Mouse (Mus musculus): ENCODE data around the gene Cped1. TPM values are rescaled to one million over a fixed set of nuclear protein-coding genes. Genes with fewer than 3 reads are reported as not detected.

Gene Cped1
- total and polyA plus RNA-seq, 3 experiments = not detected

GRCm38 (mm10) chr6:22012099-22012498 lies 26.4 kb downstream of the Cped1 start:
- no peaks in the 10 kb centered on the region for H3K4me1 ChIP-seq (ENCODE audit: control insufficient read depth in 1 of 2, insufficient read depth in 2 of 2, low read length in 2 of 2)
- no peak overlapping the region for H3K27ac ChIP-seq (ENCODE audit: control insufficient read depth, low read depth, low read length)
- no peak overlapping the region for H3K9ac ChIP-seq (ENCODE audit: control insufficient read depth, low read depth, low read length, poor library complexity, severe bottlenecking)
- no peaks in the 10 kb centered on the region for H3K36me3 ChIP-seq (ENCODE audit: control insufficient read depth in 1 of 2, insufficient read depth in 2 of 2, low read length in 2 of 2)
- H3K79me2 ChIP-seq (ENCODE audit: control insufficient read depth, insufficient read depth, low read length, poor library complexity) = no peaks in the 10 kb centered on the region
- no peak overlapping the region for H3K4me3 ChIP-seq (ENCODE audit: control insufficient read depth in 1 of 2, insufficient read depth in 1 of 2, low read depth in 2 of 2, low read length in 2 of 2)
- H3K27me3 ChIP-seq (ENCODE audit: control insufficient read depth in 1 of 2, insufficient read depth in 2 of 2, low read length in 2 of 2) = peaks cover 0 to 1% of the 10 kb centered on the region in 2 experiments; a peak in 1 of 4 replicates
- DNase-seq (ENCODE audit: low read depth, low spot score) = no peak
- TF ChIP-seq UBTF (IDR thresholded peaks at IDR 0.05; ENCODE audit: borderline replicate concordance, insufficient read depth, low read depth, low read length) = no peak
- no peak for TF ChIP-seq TAL1 (IDR thresholded peaks at IDR 0.05; ENCODE audit: low read length)
- no peak for TF ChIP-seq E2F4 (IDR thresholded peaks at IDR 0.05; ENCODE audit: borderline replicate concordance, low read depth, low read length)
- no peak for TF ChIP-seq POLR2A (IDR thresholded peaks at IDR 0.05; ENCODE audit: control insufficient read depth in 1 of 2, insufficient read depth in 1 of 2, low read depth in 1 of 2, low read length in 2 of 2, poor library complexity in 1 of 2)
- no peak for TF ChIP-seq MAFK (IDR thresholded peaks at IDR 0.05; ENCODE audit: borderline replicate concordance, low read depth, low read length)
- TF ChIP-seq ZC3H11A (IDR thresholded peaks at IDR 0.05; ENCODE audit: low read depth, low read length) = no peak
- no peak for TF ChIP-seq MEF2A (IDR thresholded peaks at IDR 0.05; ENCODE audit: extremely low read depth, insufficient replicate concordance, low read depth, low read length, poor library complexity, severe bottlenecking)
- no peak for TF ChIP-seq CHD1 (IDR thresholded peaks at IDR 0.05; ENCODE audit: low read depth, low read length)
- no peak for TF ChIP-seq ZNF384 (IDR thresholded peaks at IDR 0.05; ENCODE audit: low read depth, low read length)
- no peak for TF ChIP-seq ETS1 (IDR thresholded peaks at IDR 0.05; ENCODE audit: low read depth, low read length)
- no peak for TF ChIP-seq CTCF (IDR thresholded peaks at IDR 0.05 in 2 of 3, conservative IDR thresholded peaks at IDR 0.05 in 1 of 3; ENCODE audit: control insufficient read depth in 1 of 3, insufficient read depth in 1 of 3, low read depth in 2 of 3, low read length in 3 of 3, poor library complexity in 1 of 3, severe bottlenecking in 1 of 3)
- no peak for TF ChIP-seq ELF1 (IDR thresholded peaks at IDR 0.05; ENCODE audit: low read depth, low read length)
- TF ChIP-seq RAD21 (IDR thresholded peaks at IDR 0.05; ENCODE audit: low read depth, low read length) = no peak
- no peak for TF ChIP-seq ZMIZ1 (IDR thresholded peaks at IDR 0.05; ENCODE audit: low read depth, low read length)
- TF ChIP-seq EP300 (IDR thresholded peaks at IDR 0.05; ENCODE audit: low read depth in 1 of 2, low read length in 2 of 2) = no peak
- no peak for TF ChIP-seq MAX (IDR thresholded peaks at IDR 0.05; ENCODE audit: low read length)
- H3K9me3 ChIP-seq (replicated peaks; ENCODE audit: insufficient read depth, low read length) = no peaks in the 10 kb centered on the region

- DNase-seq (ENCODE audit: low read depth, low spot score) = no peak
- peaks cover 0 to 1% of the 10 kb centered on the region in 2 experiments; a peak in 1 of 4 replicates for H3K27me3 ChIP-seq (ENCODE audit: control insufficient read depth in 1 of 2, insufficient read depth in 2 of 2, low read length in 2 of 2)
- no peak overlapping the region for H3K27ac ChIP-seq (ENCODE audit: control insufficient read depth, low read depth, low read length)
- TF ChIP-seq RAD21 (IDR thresholded peaks at IDR 0.05; ENCODE audit: low read depth, low read length) (no peak), UBTF (IDR thresholded peaks at IDR 0.05; ENCODE audit: borderline replicate concordance, insufficient read depth, low read depth, low read length) (no peak), SIN3A (IDR thresholded peaks at IDR 0.05; ENCODE audit: low read length) (no peak), JUND (IDR thresholded peaks at IDR 0.05; ENCODE audit: low read depth, low read length) (no peak), GATA1 (IDR thresholded peaks at IDR 0.05; ENCODE audit: low read depth, low read length) (no peak), E2F4 (IDR thresholded peaks at IDR 0.05; ENCODE audit: borderline replicate concordance, low read depth, low read length) (no peak), TAL1 (IDR thresholded peaks at IDR 0.05; ENCODE audit: low read length) (no peak), KAT2A (conservative IDR thresholded peaks at IDR 0.05; ENCODE audit: low read depth, low read length) (no peak), MAX (IDR thresholded peaks at IDR 0.05; ENCODE audit: low read length) (no peak), NELFE (IDR thresholded peaks at IDR 0.05; ENCODE audit: low read depth, low read length) (no peak), SMC3 (IDR thresholded peaks at IDR 0.05; ENCODE audit: low read depth, low read length) (no peak), POLR2A (IDR thresholded peaks at IDR 0.05; ENCODE audit: control insufficient read depth in 1 of 2, insufficient read depth in 1 of 2, low read depth in 1 of 2, low read length in 2 of 2, poor library complexity in 1 of 2) (no peak), MYC (IDR thresholded peaks at IDR 0.05; ENCODE audit: low read depth, low read length) (no peak), CTCF (IDR thresholded peaks at IDR 0.05 in 2 of 3, conservative IDR thresholded peaks at IDR 0.05 in 1 of 3; ENCODE audit: control insufficient read depth in 1 of 3, insufficient read depth in 1 of 3, low read depth in 2 of 3, low read length in 3 of 3, poor library complexity in 1 of 3, severe bottlenecking in 1 of 3) (no peak), USF2 (IDR thresholded peaks at IDR 0.05; ENCODE audit: borderline replicate concordance in 1 of 2, insufficient read depth in 1 of 2, low read depth in 1 of 2, low read length in 2 of 2) (no peak)
- no peaks in the 10 kb centered on the region for H3K36me3 ChIP-seq (ENCODE audit: control insufficient read depth in 1 of 2, insufficient read depth in 2 of 2, low read length in 2 of 2)
- no peak overlapping the region for H3K9ac ChIP-seq (ENCODE audit: control insufficient read depth, low read depth, low read length, poor library complexity, severe bottlenecking)
- H3K4me3 ChIP-seq (ENCODE audit: control insufficient read depth in 1 of 2, insufficient read depth in 1 of 2, low read depth in 2 of 2, low read length in 2 of 2) = no peak overlapping the region
- no peaks in the 10 kb centered on the region for H3K9me3 ChIP-seq (replicated peaks; ENCODE audit: insufficient read depth, low read length)
- H3K79me2 ChIP-seq (ENCODE audit: control insufficient read depth, insufficient read depth, low read length, poor library complexity) = no peaks in the 10 kb centered on the region
- H3K4me1 ChIP-seq (ENCODE audit: control insufficient read depth in 1 of 2, insufficient read depth in 2 of 2, low read length in 2 of 2) = no peaks in the 10 kb centered on the region
Observed at GRCm38 (mm10) chr6:22012501-22012900, 26.8 kb downstream of the Cped1 start.
